Mouse (Mus musculus) urinary bladder, postnatal 4 days (tissue): ENCODE data around the gene Polr2b.

Experiments
- DNase-seq, 2 experiments: peaks; one replicate each; pipeline ENCODE4 v3.0.0; 2021 to 2022; ENCODE audit warnings: low spot score in 2 of 2

Gene Polr2b

GRCm38 (mm10) chr5:77309924-77310772, at the start of gene Polr2b, which contains the start of gene Noa1:
TSS of gene Polr2b (plus strand) at chr5:77310147.
TSS of gene Noa1 (minus strand) at chr5:77310084.
- peak; percentile 96 to 98 for DNase-seq

- DNase-seq, result no peak
Observed at GRCm38 (mm10) chr5:77261137-77261536, 48.8 kb upstream of the Polr2b start.

GRCm38 (mm10) chr5:77262105-77262504, 47.8 kb upstream of the Polr2b start:
- DNase-seq, result no peak

GRCm38 (mm10) chr5:77265081-77265670, 44.8 kb upstream of the Polr2b start, which contains the start of gene Rest:
TSS of gene Rest (plus strand) at chr5:77265491.
- DNase-seq, result peak; percentile 83

- DNase-seq, result peak; percentile 67 to 76
Observed at GRCm38 (mm10) chr5:77265671-77266065, 44.3 kb upstream of the Polr2b start.

- DNase-seq, result peak; percentile 44 to 60
Observed at GRCm38 (mm10) chr5:77266066-77266885, 43.7 kb upstream of the Polr2b start.

GRCm38 (mm10) chr5:77266886-77267401, 43.0 kb upstream of the Polr2b start:
- no peak for DNase-seq

- DNase-seq, result no peak
Observed at GRCm38 (mm10) chr5:77267441-77267840, 42.5 kb upstream of the Polr2b start.

- no peak for DNase-seq
Observed at GRCm38 (mm10) chr5:77267957-77268624, 41.9 kb upstream of the Polr2b start.

GRCm38 (mm10) chr5:77269399-77269798, 40.5 kb upstream of the Polr2b start:
- DNase-seq, result no peak

- DNase-seq, result no peak
Observed at GRCm38 (mm10) chr5:77273151-77273550, 36.8 kb upstream of the Polr2b start.

GRCm38 (mm10) chr5:77275950-77276349, 34.0 kb upstream of the Polr2b start:
- no peak for DNase-seq

- no peak for DNase-seq
Observed at GRCm38 (mm10) chr5:77277204-77277603, 32.7 kb upstream of the Polr2b start.

GRCm38 (mm10) chr5:77281518-77282174, 28.3 kb upstream of the Polr2b start:
- no peak for DNase-seq

- DNase-seq, result no peak
Observed at GRCm38 (mm10) chr5:77282242-77282641, 27.7 kb upstream of the Polr2b start.

- no peak for DNase-seq
Observed at GRCm38 (mm10) chr5:77285685-77286084, 24.3 kb upstream of the Polr2b start.

GRCm38 (mm10) chr5:77286904-77287303, 23.0 kb upstream of the Polr2b start:
- no peak for DNase-seq

- no peak for DNase-seq
Observed at GRCm38 (mm10) chr5:77287901-77288300, 22.0 kb upstream of the Polr2b start.

GRCm38 (mm10) chr5:77289686-77290085, 20.3 kb upstream of the Polr2b start:
- no peak for DNase-seq

GRCm38 (mm10) chr5:77290606-77291005, 19.3 kb upstream of the Polr2b start:
- no peak for DNase-seq
